Mouse (Mus musculus): ENCODE measurements around the gene Ino80e. TPM values are rescaled to one million over a fixed set of nuclear protein-coding genes. Genes with fewer than 3 reads are reported as not detected.

Gene Ino80e
- polyA plus RNA-seq, 1 experiment from 2014 or later: 99.7 TPM

DNA sequence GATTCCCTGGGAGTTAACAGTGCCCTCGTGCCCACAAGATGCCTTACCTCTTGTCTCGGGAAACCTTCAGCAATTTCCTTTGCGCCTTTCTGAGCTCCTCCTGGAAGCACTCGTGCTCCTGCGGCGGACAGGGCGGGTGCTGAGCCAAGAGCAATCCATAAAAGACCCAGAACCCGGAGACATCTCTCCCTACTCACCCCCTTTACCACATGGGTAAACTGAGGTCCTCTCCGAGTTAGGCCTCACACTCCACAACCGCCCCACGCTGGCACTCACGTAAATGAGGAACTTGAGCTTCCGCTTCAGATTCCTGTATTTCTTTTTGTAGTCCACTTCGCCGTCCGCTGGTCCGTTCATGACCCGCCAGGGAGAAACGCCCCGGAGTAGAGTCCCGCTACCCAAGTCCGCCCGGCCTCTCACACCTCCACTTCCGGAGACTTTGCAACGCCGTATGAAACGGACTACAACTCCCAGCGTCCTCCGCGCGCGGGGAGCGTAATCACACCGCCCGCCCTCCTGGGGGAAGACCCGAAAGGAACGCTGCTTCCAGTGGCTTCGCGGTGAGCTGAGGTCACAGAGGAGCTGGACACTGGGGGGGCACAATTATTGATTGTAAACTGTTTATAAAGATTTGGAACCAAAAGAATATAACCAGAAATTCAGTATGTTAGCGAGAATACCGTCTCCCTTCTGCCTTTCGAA, 597 bp downstream of the Ino80e start, which contains the start of gene Hirip3:
TSS of gene Hirip3 (plus strand) at position 544 of the 702 bp plus-strand sequence.
- Histone ChIP-seq H3K4me2 (peak within 1 kb of the TSS; percentile 66), H3K36me3 (ENCODE audit: control insufficient read depth, insufficient read depth, low read length) (peaks cover 22% of the 10 kb centered on the region), H3K27ac (ENCODE audit: low read depth, low read length) (peak within 1 kb of the TSS; percentile 77), H3K4me1 (ENCODE audit: control insufficient read depth, insufficient read depth, low read length) (peaks cover 26% of the 10 kb centered on the region), H3K27me3 (ENCODE audit: control insufficient read depth, insufficient read depth, low read length) (no peaks in the 10 kb centered on the region), H3K9ac (ENCODE audit: low read length) (peak within 1 kb of the TSS; percentile 81), H3K9me3 (ENCODE audit: control insufficient read depth, low read length) (no peaks in the 10 kb centered on the region), H3K4me3 (ENCODE audit: low read depth, low read length) (peak within 1 kb of the TSS; percentile 57)
- ATAC-seq (ENCODE audit: low FRiP score): peak; percentile 90
- WGBS: 3% methylated on average over 42 of the region's 42 CpGs
- DNase-seq (ENCODE audit: low spot score, missing footprints): peak; percentile 99

DNA sequence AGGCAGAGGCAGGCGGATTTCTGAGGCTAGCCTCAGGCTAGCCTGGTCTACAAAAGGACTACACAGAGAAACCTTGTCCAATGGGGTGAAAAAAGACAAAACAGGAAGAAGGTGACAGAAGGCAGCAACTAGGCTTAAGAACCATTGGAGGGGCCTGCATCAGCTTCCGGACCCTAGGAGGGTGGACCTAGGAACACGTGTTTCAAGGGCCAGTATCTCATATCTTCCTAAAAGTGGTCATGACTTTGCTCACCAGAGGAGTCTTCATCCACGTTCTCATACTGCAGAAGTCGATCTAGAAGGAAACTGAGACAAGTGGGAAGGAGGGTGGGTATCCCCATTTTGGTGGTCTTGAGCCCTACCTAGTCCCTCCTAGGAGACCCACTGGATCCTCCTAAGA, 1.2 kb downstream of the Ino80e start:
- Histone ChIP-seq H3K27me3 (ENCODE audit: control insufficient read depth, insufficient read depth, low read length) (no peaks in the 10 kb centered on the region), H3K36me3 (ENCODE audit: control insufficient read depth, insufficient read depth, low read length) (peaks cover 19% of the 10 kb centered on the region), H3K4me1 (ENCODE audit: control insufficient read depth, insufficient read depth, low read length) (peaks cover 26% of the 10 kb centered on the region), H3K4me2 (peak overlapping the region; percentile 66), H3K4me3 (ENCODE audit: low read depth, low read length) (peak overlapping the region; percentile 57), H3K27ac (ENCODE audit: low read depth, low read length) (no peak overlapping the region), H3K9me3 (ENCODE audit: control insufficient read depth, low read length) (no peaks in the 10 kb centered on the region), H3K9ac (ENCODE audit: low read length) (peak overlapping the region; percentile 81)
- ATAC-seq (ENCODE audit: low FRiP score): no peak
- no peak for DNase-seq (ENCODE audit: low spot score, missing footprints)
- WGBS: 83% methylated on average over 5 of the region's 5 CpGs

DNA sequence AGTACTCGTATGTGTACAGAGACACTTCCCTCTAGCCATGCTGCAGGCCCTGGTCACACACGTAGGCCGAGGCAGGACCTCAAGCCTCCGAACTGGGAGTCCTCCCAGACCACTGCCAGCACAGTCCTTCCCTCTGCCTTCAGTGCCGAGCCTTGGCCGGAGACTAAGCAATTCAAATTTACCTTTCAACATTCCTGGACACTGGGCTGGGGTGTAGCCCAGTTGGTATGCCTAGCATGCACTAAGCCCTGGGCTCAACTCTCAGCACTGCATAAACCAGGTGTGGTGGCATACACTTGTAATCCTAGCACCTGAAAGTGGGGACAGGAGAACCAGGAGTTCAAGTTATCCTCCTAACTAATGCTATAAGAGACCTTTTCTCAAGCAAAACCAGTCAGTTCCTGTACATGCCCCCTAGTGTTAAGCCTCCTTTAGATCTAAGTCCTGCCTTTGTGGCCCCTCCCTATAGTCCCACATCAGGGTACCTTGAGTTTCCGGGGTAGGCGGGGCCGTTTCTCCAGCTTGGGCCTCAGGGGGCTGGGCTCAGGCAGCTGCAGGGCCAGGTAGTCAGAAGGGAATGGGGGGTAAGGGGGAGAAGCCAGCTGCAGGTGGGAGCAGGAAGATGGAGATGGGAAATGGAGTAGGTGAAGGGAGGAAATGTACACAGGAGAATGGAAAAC, 5.3 kb downstream of the Ino80e start:
- no peaks in the 10 kb centered on the region for H3K9me3 ChIP-seq (ENCODE audit: control insufficient read depth, low read length)
- 74% methylated on average over 9 of the region's 9 CpGs for whole genome bisulfite sequencing
- H3K4me3 ChIP-seq (ENCODE audit: low read depth, low read length): no peak overlapping the region
- ATAC-seq (ENCODE audit: low FRiP score) (no peak), DNase-seq (ENCODE audit: low spot score, missing footprints) (no peak)
- peaks cover 10% of the 10 kb centered on the region for H3K4me1 ChIP-seq (ENCODE audit: control insufficient read depth, insufficient read depth, low read length)
- H3K9ac ChIP-seq (ENCODE audit: low read length): no peak overlapping the region
- H3K27me3 ChIP-seq (ENCODE audit: control insufficient read depth, insufficient read depth, low read length): no peaks in the 10 kb centered on the region; the same call in 1 of the 2 replicates
- no peak overlapping the region for H3K27ac ChIP-seq (ENCODE audit: low read depth, low read length)
- no peak overlapping the region for H3K4me2 ChIP-seq
- H3K36me3 ChIP-seq (ENCODE audit: control insufficient read depth, insufficient read depth, low read length): peaks cover 26% of the 10 kb centered on the region

DNA sequence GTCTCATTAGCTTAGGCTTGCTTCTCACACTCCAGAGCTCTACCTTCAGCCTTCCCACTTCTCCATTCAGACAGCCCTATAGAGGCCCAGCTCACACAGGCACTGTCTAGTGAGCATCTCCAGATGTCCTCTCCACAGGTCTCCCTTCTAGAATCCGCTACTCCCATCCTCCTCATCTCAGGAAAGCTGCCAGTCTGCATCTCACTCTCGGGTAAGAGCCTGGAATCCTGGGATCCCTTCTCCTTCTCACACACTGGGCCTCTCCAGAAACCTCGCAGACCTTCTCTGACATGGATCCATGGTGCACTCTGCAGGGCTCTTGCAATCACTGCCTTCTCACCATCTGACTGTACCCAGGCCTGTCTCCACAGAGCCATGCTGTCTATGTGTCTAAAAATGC, 6.5 kb downstream of the Ino80e start:
- H3K4me1 ChIP-seq (ENCODE audit: control insufficient read depth, insufficient read depth, low read length): peaks cover 9% of the 10 kb centered on the region
- ATAC-seq (ENCODE audit: low FRiP score) (no peak), DNase-seq (ENCODE audit: low spot score, missing footprints) (no peak)
- H3K36me3 ChIP-seq (ENCODE audit: control insufficient read depth, insufficient read depth, low read length): peaks cover 26% of the 10 kb centered on the region
- H3K9ac ChIP-seq (ENCODE audit: low read length): no peak overlapping the region
- H3K9me3 ChIP-seq (ENCODE audit: control insufficient read depth, low read length): no peaks in the 10 kb centered on the region
- H3K4me3 ChIP-seq (ENCODE audit: low read depth, low read length): no peak overlapping the region
- no peak overlapping the region for H3K4me2 ChIP-seq
- 85% methylated on average over 3 of the region's 3 CpGs for WGBS
- no peak overlapping the region for H3K27ac ChIP-seq (ENCODE audit: low read depth, low read length)
- no peaks in the 10 kb centered on the region; the same call in 1 of the 2 replicates for H3K27me3 ChIP-seq (ENCODE audit: control insufficient read depth, insufficient read depth, low read length)

DNA sequence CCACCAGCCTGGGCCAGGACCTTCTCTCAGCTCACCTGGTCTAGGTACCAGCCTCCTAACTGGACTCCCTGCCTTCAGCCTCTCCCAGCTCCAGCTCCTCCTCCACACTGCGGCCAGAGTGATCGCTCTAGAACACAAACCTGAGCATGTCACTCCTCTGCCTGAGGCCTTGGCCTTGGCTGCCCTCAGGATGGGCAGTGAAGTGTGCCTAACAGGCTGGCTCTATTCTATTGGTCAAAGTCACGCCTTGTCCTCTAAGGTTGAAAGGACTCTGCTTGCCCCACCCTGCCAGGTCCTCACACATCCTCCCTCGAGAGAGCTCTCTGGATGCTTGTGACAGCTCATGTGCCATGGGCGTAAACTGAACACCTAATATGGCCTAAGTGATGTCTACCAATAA, 8.7 kb downstream of the Ino80e start:
- no peak for ATAC-seq (ENCODE audit: low FRiP score)
- H3K27me3 ChIP-seq (ENCODE audit: control insufficient read depth, insufficient read depth, low read length): peaks cover 12% of the 10 kb centered on the region
- 87% methylated on average over 5 of the region's 5 CpGs for WGBS

DNA sequence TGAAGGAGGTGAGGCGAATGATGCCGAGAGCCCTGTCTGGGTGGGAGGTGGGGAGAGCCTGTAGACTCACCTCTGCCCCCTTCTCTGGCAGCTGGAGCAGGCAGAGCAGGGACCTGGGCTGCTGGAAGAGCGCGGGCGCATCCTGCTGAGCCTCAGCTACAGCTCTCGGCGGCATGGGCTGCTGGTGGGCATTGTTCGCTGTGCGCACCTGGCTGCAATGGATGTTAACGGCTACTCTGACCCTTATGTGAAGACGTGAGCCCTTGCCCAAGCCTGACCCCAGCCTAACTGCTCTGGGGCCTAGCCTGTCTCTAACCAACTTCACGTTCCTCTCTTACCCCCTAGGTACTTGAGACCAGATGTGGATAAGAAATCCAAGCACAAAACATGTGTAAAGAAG, 11.0 kb downstream of the Ino80e start:
- ATAC-seq (ENCODE audit: low FRiP score): no peak
- peaks cover 17% of the 10 kb centered on the region for H3K27me3 ChIP-seq (ENCODE audit: control insufficient read depth, insufficient read depth, low read length)
- H3K4me1 ChIP-seq (ENCODE audit: control insufficient read depth, insufficient read depth, low read length): peaks cover 22% of the 10 kb centered on the region
- 0 out of 2 replicates have a peak overlapping the region, but pooled peaks have one; percentile 28 for H3K9ac ChIP-seq (ENCODE audit: low read length)
- 36% methylated on average over 12 of the region's 12 CpGs for WGBS
- DNase-seq (ENCODE audit: low spot score, missing footprints): no peak
- H3K36me3 ChIP-seq (ENCODE audit: control insufficient read depth, insufficient read depth, low read length): peaks cover 19% of the 10 kb centered on the region; the same call in 1 of the 2 replicates
- H3K4me3 ChIP-seq (ENCODE audit: low read depth, low read length): no peak overlapping the region
- no peak overlapping the region for H3K27ac ChIP-seq (ENCODE audit: low read depth, low read length)
- H3K9me3 ChIP-seq (ENCODE audit: control insufficient read depth, low read length): no peaks in the 10 kb centered on the region
- no peak overlapping the region for H3K4me2 ChIP-seq

More for the DNA sequence above, 8.7 kb downstream of the Ino80e start:
- Histone ChIP-seq H3K4me2 (no peak overlapping the region), H3K36me3 (ENCODE audit: control insufficient read depth, insufficient read depth, low read length) (peaks cover 21% of the 10 kb centered on the region; the same call in 1 of the 2 replicates), H3K9ac (ENCODE audit: low read length) (no peak overlapping the region), H3K4me1 (ENCODE audit: control insufficient read depth, insufficient read depth, low read length) (peaks cover 14% of the 10 kb centered on the region), H3K27ac (ENCODE audit: low read depth, low read length) (no peak overlapping the region), H3K4me3 (ENCODE audit: low read depth, low read length) (no peak overlapping the region), H3K9me3 (ENCODE audit: control insufficient read depth, low read length) (no peaks in the 10 kb centered on the region)
- no peak for DNase-seq (ENCODE audit: low spot score, missing footprints)

DNA sequence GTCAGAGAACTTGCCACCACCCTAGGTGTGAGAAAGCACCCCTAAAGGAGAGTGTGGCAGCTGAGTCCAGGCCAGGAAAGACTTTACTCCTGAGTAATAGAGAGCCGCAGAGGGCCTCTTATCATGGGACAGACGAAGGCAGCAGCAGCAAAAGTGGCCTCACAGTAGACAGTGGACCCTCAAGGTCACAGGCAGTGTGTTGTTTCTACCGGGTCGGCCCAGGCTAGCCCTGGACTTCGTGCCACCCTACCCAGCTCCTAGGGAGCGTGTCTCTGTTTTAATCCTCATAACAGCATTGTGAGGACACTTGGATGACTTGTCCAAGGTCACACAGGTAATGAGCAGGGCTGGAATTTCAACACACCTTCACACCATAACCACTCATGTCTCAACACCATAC, 12.0 kb downstream of the Ino80e start:
- H3K36me3 ChIP-seq (ENCODE audit: control insufficient read depth, insufficient read depth, low read length): peaks cover 13% of the 10 kb centered on the region; the same call in 1 of the 2 replicates
- H3K4me2 ChIP-seq: no peak overlapping the region
- ATAC-seq (ENCODE audit: low FRiP score) (no peak), DNase-seq (ENCODE audit: low spot score, missing footprints) (no peak)
- H3K27me3 ChIP-seq (ENCODE audit: control insufficient read depth, insufficient read depth, low read length): peaks cover 17% of the 10 kb centered on the region
- H3K9me3 ChIP-seq (ENCODE audit: control insufficient read depth, low read length): no peaks in the 10 kb centered on the region
- no peak overlapping the region for H3K9ac ChIP-seq (ENCODE audit: low read length)
- 90% methylated on average over 6 of the region's 6 CpGs for WGBS
- H3K4me1 ChIP-seq (ENCODE audit: control insufficient read depth, insufficient read depth, low read length): peaks cover 22% of the 10 kb centered on the region
- no peak overlapping the region for H3K27ac ChIP-seq (ENCODE audit: low read depth, low read length)
- no peak overlapping the region for H3K4me3 ChIP-seq (ENCODE audit: low read depth, low read length)

DNA sequence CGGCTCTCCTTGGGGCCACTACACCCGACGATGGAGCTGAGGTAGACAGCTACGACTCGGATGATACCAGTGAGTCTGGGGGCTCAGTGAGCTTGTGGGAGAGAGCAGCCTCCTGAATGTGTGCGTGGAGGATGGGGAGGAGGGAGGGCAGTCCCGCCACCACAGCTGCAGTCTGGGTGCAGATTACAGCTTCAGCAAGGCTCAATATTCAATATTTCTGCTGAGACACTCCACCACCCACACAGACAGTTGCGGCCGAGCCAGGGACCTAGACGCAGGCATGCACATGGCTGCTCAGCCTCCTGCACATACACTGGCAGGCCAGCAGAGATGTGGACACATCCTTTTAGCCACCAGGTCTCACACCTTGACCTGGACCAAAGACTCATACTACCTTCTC, 13.4 kb downstream of the Ino80e start:
- Histone ChIP-seq H3K9me3 (ENCODE audit: control insufficient read depth, low read length) (no peaks in the 10 kb centered on the region), H3K4me2 (peak overlapping the region; percentile 100), H3K36me3 (ENCODE audit: control insufficient read depth, insufficient read depth, low read length) (peaks cover 12% of the 10 kb centered on the region; the same call in 1 of the 2 replicates), H3K27ac (ENCODE audit: low read depth, low read length) (no peak overlapping the region), H3K27me3 (ENCODE audit: control insufficient read depth, insufficient read depth, low read length) (peaks cover 17% of the 10 kb centered on the region), H3K9ac (ENCODE audit: low read length) (peak overlapping the region; percentile 80), H3K4me1 (ENCODE audit: control insufficient read depth, insufficient read depth, low read length) (peaks cover 22% of the 10 kb centered on the region), H3K4me3 (ENCODE audit: low read depth, low read length) (peak overlapping the region; percentile 56)
- peak; percentile 12; the same call in 1 of the 2 replicates for ATAC-seq (ENCODE audit: low FRiP score)
- 28% methylated on average over 10 of the region's 10 CpGs for WGBS
- no peak for DNase-seq (ENCODE audit: low spot score, missing footprints)

Measured in midbrain, embryonic 11.5 days (tissue).